Mouse (Mus musculus) embryonic facial prominence, embryonic 12.5 days (tissue): ENCODE results near the gene Diexf. TPM values are rescaled to one million over a fixed set of nuclear protein-coding genes. Genes with fewer than 3 reads are reported as not detected.

Experiments
- ATAC-seq: fragments of 200-750 bp; cut with Nextera tagmentation; 2 replicates; pipeline ENCODE4 v1.8.0; 2017; ENCODE audit not compliant: insufficient number of reproducible peaks, insufficient read depth, low FRiP score, low TSS enrichment
- H3K27ac ChIP-seq: fragments of 300-500 bp; sonication (generic); 2 replicates; pipeline ENCODE4 v1.5.1; 2016; ENCODE audit warnings: mild to moderate bottlenecking
- H3K27me3 ChIP-seq: fragments of 300-500 bp; sonication (generic); 2 replicates; pipeline ENCODE4 v1.6.1; 2016; ENCODE audit warnings: mild to moderate bottlenecking, moderate library complexity
- H3K36me3 ChIP-seq: fragments of 300-500 bp; sonication (generic); 2 replicates; pipeline ENCODE4 v1.6.1; 2016; ENCODE audit warnings: mild to moderate bottlenecking
- H3K4me1 ChIP-seq: fragments of 300-500 bp; sonication (generic); 2 replicates; pipeline ENCODE4 v1.6.1; 2016
- H3K4me2 ChIP-seq: fragments of 300-500 bp; sonication (generic); replicated peaks from 2 replicates; pipeline ENCODE4 v1.6.1; 2016; ENCODE audit warnings: mild to moderate bottlenecking, moderate library complexity
- H3K4me3 ChIP-seq: fragments of 300-500 bp; sonication (generic); 2 replicates; pipeline ENCODE4 v1.5.1; 2016; ENCODE audit warnings: mild to moderate bottlenecking
- H3K9ac ChIP-seq: fragments of 300-500 bp; sonication (generic); 2 replicates; pipeline ENCODE4 v1.6.1; 2016; ENCODE audit warnings: mild to moderate bottlenecking, moderate library complexity
- H3K9me3 ChIP-seq: fragments of 300-500 bp; sonication (generic); 2 replicates; pipeline ENCODE4 v1.6.1; 2016; ENCODE audit warnings: mild to moderate bottlenecking, moderate library complexity
- WGBS: fragments of 180-500 bp; shearing (Covaris S2); methylation state at CpG from one replicate; pipeline ENCODE4 v1.1.7; 2016; 5-methylcytosine and 5-hydroxymethylcytosine counted together
- polyA plus RNA-seq: library from polyadenylated mRNA; unstranded; fragments of >200 nt; fragmentation: Nextera tagmentation; extraction: Ambion mirVana; gene quantifications from 2 replicates; pipeline ENCODE4 v1.2.1, GENCODE M21; 2016

Diexf gene
- polyA plus RNA-seq: 9.0 and 10.4 TPM in 2 replicates

- Histone ChIP-seq H3K4me1 (peaks cover 7% of the 10 kb centered on the region), H3K9ac (peak within 1 kb of the TSS; percentile 87), H3K27ac (no peak within 1 kb of the TSS), H3K9me3 (no peaks in the 10 kb centered on the region), H3K27me3 (no peaks in the 10 kb centered on the region), H3K4me3 (peak within 1 kb of the TSS; percentile 98), H3K4me2 (peak within 1 kb of the TSS; percentile 63), H3K36me3 (peaks cover 21% of the 10 kb centered on the region)
- peak; percentile 88 for ATAC-seq
- WGBS: under 1% methylated on average over 61 of the region's 61 CpGs
Observed at GRCm38 (mm10) chr1:193129786-193130455, at the start of gene Diexf. Diexf (minus strand) TSS chr1:193130272.

GRCm38 (mm10) chr1:193174143-193174733, 44.2 kb upstream of the Diexf start:
- Histone ChIP-seq H3K9me3 (no peaks in the 10 kb centered on the region), H3K4me2 (peak overlapping the region; percentile 63), H3K27me3 (no peaks in the 10 kb centered on the region), H3K36me3 (no peaks in the 10 kb centered on the region), H3K4me3 (peak overlapping the region; percentile 61), H3K4me1 (peaks cover 12% of the 10 kb centered on the region), H3K9ac (peak overlapping the region; percentile 67; the same call in 1 of the 2 replicates), H3K27ac (0 out of 2 replicates have a peak overlapping the region, but pooled peaks have one; percentile 82)
- no peak for ATAC-seq
- 90% methylated on average over 13 of the region's 13 CpGs for WGBS

- Histone ChIP-seq H3K9me3 (no peaks in the 10 kb centered on the region), H3K27me3 (no peaks in the 10 kb centered on the region), H3K4me3 (peak overlapping the region; percentile 61), H3K4me2 (peak overlapping the region; percentile 63), H3K27ac (peak overlapping the region; percentile 82), H3K4me1 (peaks cover 12% of the 10 kb centered on the region), H3K36me3 (no peaks in the 10 kb centered on the region), H3K9ac (peak overlapping the region; percentile 67)
- ATAC-seq: no peak
- 19% methylated on average over 9 of the region's 9 CpGs for WGBS
Observed at GRCm38 (mm10) chr1:193173810-193174129, 43.7 kb upstream of the Diexf start.

- no peaks in the 10 kb centered on the region for H3K9me3 ChIP-seq
- peak overlapping the region; percentile 63 for H3K4me2 ChIP-seq
- H3K27ac ChIP-seq: peak overlapping the region; percentile 82
- peak overlapping the region; percentile 67 for H3K9ac ChIP-seq
- 1% methylated on average over 48 of the region's 48 CpGs for WGBS
- no peaks in the 10 kb centered on the region for H3K27me3 ChIP-seq
- H3K4me1 ChIP-seq: peaks cover 12% of the 10 kb centered on the region
- peak; percentile 96 for ATAC-seq
- no peaks in the 10 kb centered on the region for H3K36me3 ChIP-seq
- H3K4me3 ChIP-seq: peak overlapping the region; percentile 61
Observed at GRCm38 (mm10) chr1:193172991-193173809, 43.1 kb upstream of the Diexf start.

- 84% methylated on average over 2 of the region's 2 CpGs for WGBS
- no peak overlapping the region for H3K4me2 ChIP-seq
- no peak overlapping the region for H3K4me3 ChIP-seq
- no peak overlapping the region for H3K9ac ChIP-seq
- H3K4me1 ChIP-seq: peaks cover 12% of the 10 kb centered on the region
- no peaks in the 10 kb centered on the region for H3K9me3 ChIP-seq
- H3K27me3 ChIP-seq: no peaks in the 10 kb centered on the region
- H3K36me3 ChIP-seq: no peaks in the 10 kb centered on the region
- no peak for ATAC-seq
- no peak overlapping the region for H3K27ac ChIP-seq
Observed at GRCm38 (mm10) chr1:193169856-193170255, 39.8 kb upstream of the Diexf start.

GRCm38 (mm10) chr1:193169228-193169627, 39.2 kb upstream of the Diexf start:
- Histone ChIP-seq H3K27me3 (no peaks in the 10 kb centered on the region), H3K4me3 (no peak overlapping the region), H3K27ac (no peak overlapping the region), H3K4me2 (no peak overlapping the region), H3K9me3 (no peaks in the 10 kb centered on the region), H3K9ac (no peak overlapping the region), H3K36me3 (no peaks in the 10 kb centered on the region), H3K4me1 (peaks cover 10% of the 10 kb centered on the region)
- 88% methylated on average over 7 of the region's 7 CpGs for whole genome bisulfite sequencing
- no peak for ATAC-seq

GRCm38 (mm10) chr1:193167746-193168145, 37.7 kb upstream of the Diexf start, which contains the start of gene A130010J15Rik:
A130010J15Rik (plus strand) TSS chr1:193168046.
- ATAC-seq: no peak
- WGBS: 91% methylated on average over 3 of the region's 3 CpGs
- Histone ChIP-seq H3K36me3 (no peaks in the 10 kb centered on the region), H3K4me1 (peaks cover 6% of the 10 kb centered on the region), H3K4me2 (no peak within 1 kb of the TSS), H3K27me3 (no peaks in the 10 kb centered on the region), H3K9ac (no peak within 1 kb of the TSS), H3K27ac (no peak within 1 kb of the TSS), H3K4me3 (no peak within 1 kb of the TSS), H3K9me3 (no peaks in the 10 kb centered on the region)

- no peak for ATAC-seq
- 17% methylated on average over 18 of the region's 18 CpGs for WGBS
- Histone ChIP-seq H3K4me2 (peak overlapping the region; percentile 39), H3K4me3 (no peak overlapping the region), H3K4me1 (peaks cover 16% of the 10 kb centered on the region), H3K9me3 (no peaks in the 10 kb centered on the region), H3K27ac (no peak overlapping the region), H3K9ac (no peak overlapping the region), H3K36me3 (no peaks in the 10 kb centered on the region), H3K27me3 (peaks cover 3% of the 10 kb centered on the region; the same call in 1 of the 2 replicates)
Observed at GRCm38 (mm10) chr1:193160317-193161032, 30.4 kb upstream of the Diexf start.

- Histone ChIP-seq H3K9ac (no peak overlapping the region), H3K4me3 (no peak overlapping the region), H3K36me3 (no peaks in the 10 kb centered on the region), H3K27me3 (peaks cover 12% of the 10 kb centered on the region), H3K9me3 (no peaks in the 10 kb centered on the region), H3K4me2 (no peak overlapping the region), H3K27ac (no peak overlapping the region), H3K4me1 (peaks cover 16% of the 10 kb centered on the region)
- WGBS: 44% methylated on average over 1 of the region's 1 CpGs
- no peak for ATAC-seq
Observed at GRCm38 (mm10) chr1:193159613-193160012, 29.5 kb upstream of the Diexf start.

- Histone ChIP-seq H3K9ac (no peak overlapping the region), H3K27me3 (peaks cover 17% of the 10 kb centered on the region), H3K4me2 (no peak overlapping the region), H3K27ac (no peak overlapping the region), H3K4me3 (no peak overlapping the region), H3K4me1 (peaks cover 16% of the 10 kb centered on the region), H3K9me3 (no peaks in the 10 kb centered on the region), H3K36me3 (no peaks in the 10 kb centered on the region)
- ATAC-seq: no peak
- 54% methylated on average over 3 of the region's 3 CpGs for WGBS
Observed at GRCm38 (mm10) chr1:193159163-193159562, 29.1 kb upstream of the Diexf start.

- Histone ChIP-seq H3K4me3 (no peak overlapping the region), H3K27ac (peak overlapping the region; percentile 71), H3K27me3 (peaks cover 37% of the 10 kb centered on the region), H3K4me1 (peaks cover 22% of the 10 kb centered on the region), H3K4me2 (peak overlapping the region; percentile 16; the same call in 1 of the 2 replicates), H3K9me3 (no peaks in the 10 kb centered on the region), H3K36me3 (no peaks in the 10 kb centered on the region), H3K9ac (no peak overlapping the region)
- WGBS: 42% methylated on average over 8 of the region's 8 CpGs
- no peak for ATAC-seq
Observed at GRCm38 (mm10) chr1:193157111-193157492, 27.0 kb upstream of the Diexf start.
